Mouse (Mus musculus): ENCODE results near the gene Usp43.

The Usp43 gene

GRCm38 (mm10) chr11:67921827-67922754 lies at the start of gene Usp43:
TSS of gene Usp43 (minus strand) at chr11:67922153.
- in situ Hi-C loops (cut with MboI, MseI) = no loop called here

GRCm38 (mm10) chr11:67967831-67968230 lies 45.9 kb upstream of the Usp43 start:
- in situ Hi-C loops (cut with MboI, MseI) = no loop called here

GRCm38 (mm10) chr11:67965905-67966878 lies 44.2 kb upstream of the Usp43 start, which contains the start of gene Stx8:
TSS of gene Stx8 (plus strand) at chr11:67966193.
- in situ Hi-C loops (cut with MboI, MseI) = no loop called here

GRCm38 (mm10) chr11:67965242-67965883 lies 43.4 kb upstream of the Usp43 start, which contains the start of gene Cfap52:
TSS of gene Cfap52 (minus strand) at chr11:67965651.
- in situ Hi-C loops (cut with MboI, MseI) = no loop called here

- in situ Hi-C loops (cut with MboI, MseI) = no loop called here
Observed at GRCm38 (mm10) chr11:67964110-67964509, 42.2 kb upstream of the Usp43 start.

- in situ Hi-C loops (cut with MboI, MseI) = no loop called here
Observed at GRCm38 (mm10) chr11:67954413-67954812, 32.5 kb upstream of the Usp43 start.

GRCm38 (mm10) chr11:67953604-67954003 lies 31.7 kb upstream of the Usp43 start:
- in situ Hi-C loops (cut with MboI, MseI) = no loop called here

GRCm38 (mm10) chr11:67949475-67949874 lies 27.5 kb upstream of the Usp43 start:
- in situ Hi-C loops (cut with MboI, MseI) = no loop called here

- in situ Hi-C loops (cut with MboI, MseI) = no loop called here
Observed at GRCm38 (mm10) chr11:67948229-67948628, 26.3 kb upstream of the Usp43 start.

GRCm38 (mm10) chr11:67932156-67932555 lies 10.2 kb upstream of the Usp43 start:
- in situ Hi-C loops (cut with MboI, MseI) = no loop called here

GRCm38 (mm10) chr11:67926348-67927055 lies 4.5 kb upstream of the Usp43 start:
- in situ Hi-C loops (cut with MboI, MseI) = no loop called here

GRCm38 (mm10) chr11:67925000-67925399 lies 3.0 kb upstream of the Usp43 start:
- in situ Hi-C loops (cut with MboI, MseI) = no loop called here

GRCm38 (mm10) chr11:67923720-67924119 lies 1.8 kb upstream of the Usp43 start:
- in situ Hi-C loops (cut with MboI, MseI) = no loop called here

- in situ Hi-C loops (cut with MboI, MseI) = no loop called here
Observed at GRCm38 (mm10) chr11:67922755-67923125, 787 bp upstream of the Usp43 start.

- in situ Hi-C loops (cut with MboI, MseI) = no loop called here
Observed at GRCm38 (mm10) chr11:67921091-67921826, 694 bp downstream of the Usp43 start.

- in situ Hi-C loops (cut with MboI, MseI) = no loop called here
Observed at GRCm38 (mm10) chr11:67920226-67920960, 1.6 kb downstream of the Usp43 start.

GRCm38 (mm10) chr11:67919593-67919992 lies 2.4 kb downstream of the Usp43 start:
- in situ Hi-C loops (cut with MboI, MseI) = no loop called here

GRCm38 (mm10) chr11:67917126-67917525 lies 4.8 kb downstream of the Usp43 start:
- in situ Hi-C loops (cut with MboI, MseI) = no loop called here

- in situ Hi-C loops (cut with MboI, MseI) = no loop called here
Observed at GRCm38 (mm10) chr11:67911074-67911473, 10.9 kb downstream of the Usp43 start.

All from T-helper 1 cell (primary cell).